Mouse (Mus musculus) kidney, postnatal 0 days (tissue): ENCODE data around the gene Ankib1. TPM values are rescaled to one million over a fixed set of nuclear protein-coding genes. Genes with fewer than 3 reads are reported as not detected.
"Not testable (repeated sequence)": the region's sequence is repeated elsewhere in the genome, so short reads cannot be mapped to it uniquely, and the experiment has no call there.

ENCODE experiments used
- ATAC-seq: fragments of 200-750 bp; cut with Nextera tagmentation; replicated peaks from 2 replicates; pipeline ENCODE4 v1.8.0; 2017; ENCODE audit warnings: low read depth, moderate number of reproducible peaks, moderate TSS enrichment, moderate library complexity; ENCODE audit not compliant: low FRiP score
- DNase-seq: peaks from one replicate; pipeline ENCODE4 v3.0.0-alpha.2; 2016; ENCODE audit warnings: low spot score
- H3K27ac ChIP-seq: fragments of 300-500 bp; sonication (generic); 2 replicates; pipeline ENCODE4 v1.5.1; 2014; ENCODE audit warnings: mild to moderate bottlenecking
- H3K27me3 ChIP-seq: fragments of 300-500 bp; sonication (generic); 2 replicates; pipeline ENCODE4 v1.6.1; 2014; ENCODE audit warnings: low read length, mixed read lengths; ENCODE audit not compliant: insufficient read depth
- H3K36me3 ChIP-seq: fragments of 300-500 bp; sonication (generic); 2 replicates; pipeline ENCODE4 v1.6.1; 2014; ENCODE audit warnings: low read length, mixed read lengths; ENCODE audit not compliant: insufficient read depth
- H3K4me1 ChIP-seq: fragments of 300-500 bp; sonication (generic); replicated peaks from 2 replicates; pipeline ENCODE4 v1.6.1; 2014; ENCODE audit warnings: antibody characterized with exemption, low read length, mixed read lengths; ENCODE audit not compliant: insufficient read depth
- H3K4me2 ChIP-seq: fragments of 300-500 bp; sonication (generic); 2 replicates; pipeline ENCODE4 v1.6.1; 2014; ENCODE audit warnings: mild to moderate bottlenecking, low read length, moderate library complexity, mixed read lengths
- H3K4me3 ChIP-seq: fragments of 300-500 bp; sonication (generic); replicated peaks from 2 replicates; pipeline ENCODE4 v1.5.1; 2014; ENCODE audit warnings: low read depth, low read length
- H3K9ac ChIP-seq: fragments of 300-500 bp; sonication (generic); 2 replicates; pipeline ENCODE4 v1.6.1; 2014; ENCODE audit warnings: low read depth, low read length
- H3K9me3 ChIP-seq: fragments of 300-500 bp; sonication (generic); replicated peaks from 2 replicates; pipeline ENCODE4 v1.6.1; 2016; ENCODE audit warnings: low read length, inconsistent platforms, mixed read lengths
- CTCF ChIP-seq: IDR thresholded peaks from 2 replicates; pipeline ENCODE4 v1.5.1; 2016; ENCODE audit warnings: antibody characterized with exemption, low read depth, mild to moderate bottlenecking, moderate library complexity
- WGBS: fragments of 180-500 bp; shearing (Covaris S2); extraction: QIAGEN DNeasy Blood & Tissue Kit; methylation state at CpG from one replicate; pipeline ENCODE4 v1.1.7; 2014; 5-methylcytosine and 5-hydroxymethylcytosine counted together
- polyA plus RNA-seq: library from polyadenylated mRNA; unstranded; fragments of >200 nt; fragmentation: Nextera tagmentation; extraction: Ambion mirVana; gene quantifications from 2 replicates; pipeline ENCODE4 v1.2.1, GENCODE M21; 2015

The Ankib1 gene
- polyA plus RNA-seq, 1 experiment from 2014 or later: 14.1 TPM

GRCm38 (mm10) chr5:3801672-3802432 is 873 bp downstream of the Ankib1 start:
- Histone ChIP-seq H3K9me3 (no peaks in the 10 kb centered on the region), H3K27ac (peak overlapping the region; percentile 90), H3K4me3 (peak overlapping the region; percentile 85), H3K27me3 (no peaks in the 10 kb centered on the region), H3K4me1 (no peaks in the 10 kb centered on the region), H3K4me2 (peak overlapping the region; percentile 80), H3K36me3 (no peaks in the 10 kb centered on the region), H3K9ac (peak overlapping the region; percentile 82)
- WGBS: 4% methylated on average over 18 of the region's 18 CpGs
- no peak; the same call in 1 of the 2 replicates for ATAC-seq
- no peak for TF ChIP-seq CTCF
- DNase-seq: peak; percentile 33

- Histone ChIP-seq H3K4me2 (peak overlapping the region; percentile 30; the same call in 1 of the 2 replicates), H3K9ac (no peak overlapping the region), H3K9me3 (no peaks in the 10 kb centered on the region), H3K36me3 (no peaks in the 10 kb centered on the region), H3K27ac (no peak overlapping the region), H3K4me1 (no peaks in the 10 kb centered on the region), H3K4me3 (no peak overlapping the region), H3K27me3 (no peaks in the 10 kb centered on the region)
- ATAC-seq (no peak), DNase-seq (no peak)
- TF ChIP-seq CTCF: no peak
- WGBS: 77% methylated on average over 4 of the region's 4 CpGs
These were observed 1.8 kb downstream of the Ankib1 start for GRCm38 (mm10) chr5:3800881-3801280.

GRCm38 (mm10) chr5:3800041-3800440 is 2.7 kb downstream of the Ankib1 start:
- 91% methylated on average over 1 of the region's 1 CpGs for WGBS
- H3K36me3 ChIP-seq: no peaks in the 10 kb centered on the region
- no peaks in the 10 kb centered on the region for H3K27me3 ChIP-seq
- H3K9ac ChIP-seq: no peak overlapping the region
- DNase-seq (no peak), ATAC-seq (no peak)
- no peak overlapping the region for H3K27ac ChIP-seq
- H3K4me3 ChIP-seq: no peak overlapping the region
- H3K4me2 ChIP-seq: no peak overlapping the region
- H3K9me3 ChIP-seq: no peaks in the 10 kb centered on the region
- no peaks in the 10 kb centered on the region for H3K4me1 ChIP-seq
- no peak for TF ChIP-seq CTCF

- H3K9me3 ChIP-seq, H3K4me3 ChIP-seq, H3K4me1 ChIP-seq, H3K4me2 ChIP-seq, ATAC-seq, H3K27ac ChIP-seq, H3K27me3 ChIP-seq, H3K9ac ChIP-seq, H3K36me3 ChIP-seq, DNase-seq: not testable (repeated sequence)
These were observed 4.1 kb downstream of the Ankib1 start for GRCm38 (mm10) chr5:3798656-3799055.

- ATAC-seq, DNase-seq, H3K9me3 ChIP-seq, H3K27ac ChIP-seq, H3K4me3 ChIP-seq, H3K36me3 ChIP-seq, H3K4me1 ChIP-seq, H3K4me2 ChIP-seq, H3K9ac ChIP-seq, H3K27me3 ChIP-seq: not testable (repeated sequence)
- WGBS: 100% methylated on average over 2 of the region's 2 CpGs
These were observed 5.6 kb downstream of the Ankib1 start for GRCm38 (mm10) chr5:3797101-3797500.

- Histone ChIP-seq H3K27ac (no peak overlapping the region), H3K4me1 (no peaks in the 10 kb centered on the region), H3K36me3 (no peaks in the 10 kb centered on the region), H3K27me3 (no peaks in the 10 kb centered on the region), H3K4me3 (no peak overlapping the region), H3K9me3 (no peaks in the 10 kb centered on the region), H3K4me2 (no peak overlapping the region), H3K9ac (no peak overlapping the region)
- ATAC-seq (no peak), DNase-seq (no peak)
- no peak for TF ChIP-seq CTCF
These were observed 11.7 kb downstream of the Ankib1 start for GRCm38 (mm10) chr5:3791048-3791447.

GRCm38 (mm10) chr5:3787548-3787947 is 15.2 kb downstream of the Ankib1 start:
- no peak overlapping the region for H3K4me3 ChIP-seq
- no peak overlapping the region for H3K9ac ChIP-seq
- no peaks in the 10 kb centered on the region for H3K27me3 ChIP-seq
- no peak overlapping the region for H3K27ac ChIP-seq
- no peaks in the 10 kb centered on the region for H3K4me1 ChIP-seq
- H3K36me3 ChIP-seq: no peaks in the 10 kb centered on the region
- no peak for DNase-seq
- ATAC-seq: no peak
- TF ChIP-seq CTCF: no peak
- no peak overlapping the region for H3K4me2 ChIP-seq
- 73% methylated on average over 4 of the region's 4 CpGs for WGBS
- no peaks in the 10 kb centered on the region for H3K9me3 ChIP-seq
